Mouse (Mus musculus): ENCODE data around the gene Rps6kb2. TPM values are rescaled to one million over a fixed set of nuclear protein-coding genes. Genes with fewer than 3 reads are reported as not detected.

Gene Rps6kb2
- polyA plus RNA-seq, 1 experiment from 2014 or later: 63.3 TPM

- ATAC-seq (ENCODE audit: insufficient number of reproducible peaks, insufficient read depth, low FRiP score, low TSS enrichment, low read depth): no peak
- Histone ChIP-seq H3K27me3 (no peaks in the 10 kb centered on the region), H3K4me2 (no peak overlapping the region), H3K9me3 (no peaks in the 10 kb centered on the region), H3K9ac (replicated peaks) (peak overlapping the region; percentile 40), H3K4me3 (replicated peaks) (no peak overlapping the region), H3K4me1 (replicated peaks) (peaks cover 13% of the 10 kb centered on the region), H3K27ac (peak overlapping the region; percentile 35), H3K36me3 (no peaks in the 10 kb centered on the region)
- WGBS: 68% methylated on average over 15 of the region's 15 CpGs
Observed at GRCm38 (mm10) chr19:4184976-4185975, 22.1 kb upstream of the Rps6kb2 start.

DNA sequence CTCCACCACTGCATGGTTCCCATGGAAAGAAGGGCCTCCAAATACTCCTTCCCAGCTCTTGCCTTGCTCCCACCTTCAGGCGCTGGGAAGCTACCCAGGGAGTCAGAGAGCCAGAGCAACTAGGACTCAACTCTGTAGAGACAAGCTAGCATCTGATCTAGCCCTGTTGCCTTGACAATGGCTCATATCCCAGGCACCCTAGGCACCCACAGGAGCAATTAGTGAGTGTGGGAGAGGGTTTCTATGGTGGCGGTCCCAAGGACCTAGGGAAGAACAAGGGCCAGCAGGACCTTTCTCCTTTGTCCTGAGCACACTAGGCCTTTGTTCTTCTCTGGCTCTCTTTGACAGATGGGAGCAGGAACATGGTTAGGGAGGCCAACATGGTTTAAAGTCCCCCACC lies 20.5 kb upstream of the Rps6kb2 start:
- no peak overlapping the region for H3K27ac ChIP-seq
- peaks cover 13% of the 10 kb centered on the region for H3K4me1 ChIP-seq (replicated peaks)
- H3K9ac ChIP-seq (replicated peaks): no peak overlapping the region
- H3K4me2 ChIP-seq: no peak overlapping the region
- WGBS: 87% methylated on average over 2 of the region's 2 CpGs
- ATAC-seq (ENCODE audit: insufficient number of reproducible peaks, insufficient read depth, low FRiP score, low TSS enrichment, low read depth): no peak
- no peaks in the 10 kb centered on the region for H3K9me3 ChIP-seq
- no peaks in the 10 kb centered on the region for H3K27me3 ChIP-seq
- H3K4me3 ChIP-seq (replicated peaks): no peak overlapping the region
- no peaks in the 10 kb centered on the region for H3K36me3 ChIP-seq

- no peaks in the 10 kb centered on the region for H3K9me3 ChIP-seq
- H3K36me3 ChIP-seq: no peaks in the 10 kb centered on the region
- H3K27ac ChIP-seq: no peak overlapping the region
- peaks cover 13% of the 10 kb centered on the region for H3K4me1 ChIP-seq (replicated peaks)
- H3K9ac ChIP-seq (replicated peaks): no peak overlapping the region
- no peaks in the 10 kb centered on the region for H3K27me3 ChIP-seq
- ATAC-seq (ENCODE audit: insufficient number of reproducible peaks, insufficient read depth, low FRiP score, low TSS enrichment, low read depth): no peak
- H3K4me3 ChIP-seq (replicated peaks): no peak overlapping the region
- WGBS: 50% methylated on average over 3 of the region's 3 CpGs
- H3K4me2 ChIP-seq: no peak overlapping the region
Observed at GRCm38 (mm10) chr19:4181892-4182291, 18.7 kb upstream of the Rps6kb2 start.

DNA sequence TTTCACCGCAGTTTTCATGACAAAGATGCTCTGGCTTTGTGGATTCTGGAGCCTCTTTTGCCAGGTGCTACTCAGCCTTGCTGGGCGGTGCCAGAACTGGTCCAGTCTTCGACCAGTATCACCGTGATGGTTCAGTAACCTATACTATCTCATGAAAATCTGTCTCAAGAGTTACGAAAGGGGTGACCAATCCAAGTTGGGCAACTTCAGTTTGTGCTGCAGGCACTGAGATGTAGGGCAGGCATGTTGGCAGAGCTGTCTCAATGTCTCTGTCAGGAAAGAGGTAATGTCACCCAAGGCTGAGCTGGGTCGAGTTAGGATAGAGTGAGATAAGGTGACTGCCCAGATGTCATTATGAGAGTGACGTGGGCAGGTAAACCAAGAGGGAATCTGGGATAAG lies 17.3 kb upstream of the Rps6kb2 start:
- 86% methylated on average over 7 of the region's 7 CpGs for WGBS
- H3K36me3 ChIP-seq: no peaks in the 10 kb centered on the region
- no peaks in the 10 kb centered on the region for H3K9me3 ChIP-seq
- ATAC-seq (ENCODE audit: insufficient number of reproducible peaks, insufficient read depth, low FRiP score, low TSS enrichment, low read depth): no peak
- peaks cover 14% of the 10 kb centered on the region for H3K4me1 ChIP-seq (replicated peaks)
- no peak overlapping the region for H3K4me2 ChIP-seq
- H3K27me3 ChIP-seq: no peaks in the 10 kb centered on the region
- H3K4me3 ChIP-seq (replicated peaks): no peak overlapping the region
- H3K9ac ChIP-seq (replicated peaks): no peak overlapping the region
- no peak overlapping the region for H3K27ac ChIP-seq

GRCm38 (mm10) chr19:4175368-4175947 lies 12.3 kb upstream of the Rps6kb2 start, which contains the start of gene Carns1:
Gene Carns1 (minus strand): TSS chr19:4175479.
- Histone ChIP-seq H3K27ac (no peak within 1 kb of the TSS), H3K36me3 (no peaks in the 10 kb centered on the region), H3K27me3 (peaks cover 6% of the 10 kb centered on the region; the same call in 1 of the 2 replicates), H3K4me1 (replicated peaks) (peaks cover 19% of the 10 kb centered on the region), H3K9me3 (no peaks in the 10 kb centered on the region), H3K4me2 (peak within 1 kb of the TSS; percentile 49), H3K9ac (replicated peaks) (peak within 1 kb of the TSS; percentile 60), H3K4me3 (replicated peaks) (peak within 1 kb of the TSS; percentile 24)
- peak; percentile 49 for ATAC-seq (ENCODE audit: insufficient number of reproducible peaks, insufficient read depth, low FRiP score, low TSS enrichment, low read depth)
- 3% methylated on average over 11 of the region's 11 CpGs for WGBS

DNA sequence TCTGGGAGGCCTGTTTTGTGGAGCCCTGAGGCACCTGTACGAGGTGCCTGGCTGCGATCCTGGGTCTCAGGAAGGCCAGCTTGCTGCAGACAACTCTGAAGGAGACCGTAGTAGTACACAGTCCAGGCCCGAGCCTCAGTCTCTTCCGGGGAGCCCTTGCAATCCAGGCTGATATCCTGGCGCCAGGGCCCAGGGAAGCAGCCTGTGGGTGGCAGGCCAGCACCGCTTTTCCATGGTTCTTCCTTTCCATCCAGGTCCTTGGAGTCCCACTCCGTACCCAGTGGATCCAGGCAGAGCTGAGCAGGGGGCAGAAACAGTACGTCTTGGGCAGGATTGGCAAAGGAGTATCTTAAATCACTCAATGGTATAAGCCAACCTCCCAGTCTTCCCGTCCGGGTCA lies 9.8 kb upstream of the Rps6kb2 start:
- Histone ChIP-seq H3K27ac (no peak overlapping the region), H3K27me3 (peaks cover 6% of the 10 kb centered on the region; the same call in 1 of the 2 replicates), H3K9me3 (no peaks in the 10 kb centered on the region), H3K36me3 (no peaks in the 10 kb centered on the region), H3K4me2 (no peak overlapping the region), H3K4me3 (replicated peaks) (no peak overlapping the region), H3K4me1 (replicated peaks) (peaks cover 27% of the 10 kb centered on the region), H3K9ac (replicated peaks) (no peak overlapping the region)
- 54% methylated on average over 11 of the region's 11 CpGs for WGBS
- no peak for ATAC-seq (ENCODE audit: insufficient number of reproducible peaks, insufficient read depth, low FRiP score, low TSS enrichment, low read depth)

- Histone ChIP-seq H3K4me2 (no peak overlapping the region), H3K9ac (replicated peaks) (no peak overlapping the region; the same call in 1 of the 2 replicates), H3K9me3 (no peaks in the 10 kb centered on the region), H3K4me1 (replicated peaks) (peaks cover 27% of the 10 kb centered on the region), H3K27me3 (peaks cover 6% of the 10 kb centered on the region; the same call in 1 of the 2 replicates), H3K4me3 (replicated peaks) (no peak overlapping the region), H3K27ac (no peak overlapping the region), H3K36me3 (no peaks in the 10 kb centered on the region)
- WGBS: 70% methylated on average over 13 of the region's 13 CpGs
- no peak for ATAC-seq (ENCODE audit: insufficient number of reproducible peaks, insufficient read depth, low FRiP score, low TSS enrichment, low read depth)
Observed at GRCm38 (mm10) chr19:4171393-4172290, 8.5 kb upstream of the Rps6kb2 start.

DNA sequence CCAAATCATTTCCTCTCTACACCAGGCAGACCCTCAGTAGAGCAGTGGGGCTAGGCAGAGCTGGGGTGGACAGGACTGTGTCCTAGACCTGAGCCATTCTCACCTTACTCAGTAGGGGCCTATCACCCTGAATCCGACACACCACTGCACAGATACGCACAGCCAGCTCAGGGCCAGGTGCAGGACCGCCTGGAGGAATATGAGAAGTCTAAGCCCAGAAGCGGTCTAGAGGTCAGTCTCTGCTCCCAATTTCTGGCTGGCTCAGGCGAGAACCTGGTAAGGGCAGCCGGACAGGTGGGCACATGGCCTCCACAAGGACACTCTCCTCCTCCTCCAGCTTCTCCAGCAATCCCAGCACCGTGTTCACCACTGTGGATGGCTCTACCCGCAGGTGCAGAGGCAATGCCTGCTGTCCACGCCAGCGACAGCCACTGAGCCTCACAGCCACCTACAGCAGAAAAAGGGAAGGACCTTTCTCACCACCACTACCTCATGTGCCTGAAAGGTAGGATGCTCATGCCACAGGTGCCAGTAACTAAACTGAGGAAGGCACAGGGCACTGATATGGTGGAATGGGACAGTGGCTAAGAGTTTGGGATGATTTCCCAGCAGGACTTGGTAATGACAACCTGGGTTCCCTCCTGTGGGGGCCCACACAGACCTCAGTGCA lies 7.7 kb upstream of the Rps6kb2 start:
- H3K4me1 ChIP-seq (replicated peaks): peaks cover 26% of the 10 kb centered on the region
- peaks cover 6% of the 10 kb centered on the region; the same call in 1 of the 2 replicates for H3K27me3 ChIP-seq
- no peak overlapping the region for H3K4me3 ChIP-seq (replicated peaks)
- no peaks in the 10 kb centered on the region for H3K9me3 ChIP-seq
- no peak overlapping the region for H3K27ac ChIP-seq
- ATAC-seq (ENCODE audit: insufficient number of reproducible peaks, insufficient read depth, low FRiP score, low TSS enrichment, low read depth): no peak
- H3K4me2 ChIP-seq: no peak overlapping the region
- 83% methylated on average over 10 of the region's 10 CpGs for WGBS
- peak overlapping the region; percentile 6; the same call in 1 of the 2 replicates for H3K9ac ChIP-seq (replicated peaks)
- no peaks in the 10 kb centered on the region for H3K36me3 ChIP-seq

DNA sequence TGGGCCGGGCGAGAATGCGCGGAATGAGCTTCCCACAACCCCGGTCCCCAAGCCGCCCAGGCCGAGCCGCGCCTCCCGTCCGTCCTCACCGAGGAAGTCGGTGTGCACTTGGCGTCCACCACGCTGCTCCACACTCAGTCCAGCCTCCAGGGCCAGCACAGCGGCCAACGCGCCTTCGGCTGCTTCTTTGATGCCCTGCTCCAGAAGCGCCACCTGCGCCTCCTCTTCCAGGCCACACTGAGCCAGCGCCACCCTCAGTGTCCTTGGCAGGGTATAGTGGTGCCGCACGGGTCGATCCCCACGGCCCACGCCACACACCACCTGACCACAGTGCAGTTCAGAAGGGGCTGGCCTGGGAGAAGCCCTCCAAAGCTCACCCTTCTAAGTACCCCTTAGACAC lies 6.7 kb upstream of the Rps6kb2 start:
- 8% methylated on average over 27 of the region's 27 CpGs for WGBS
- Histone ChIP-seq H3K9ac (replicated peaks) (peak overlapping the region; percentile 77), H3K4me3 (replicated peaks) (peak overlapping the region; percentile 46), H3K27me3 (0 out of 2 replicates have a peak, but pooled peaks cover 2% of the 10 kb centered on the region), H3K36me3 (no peaks in the 10 kb centered on the region), H3K27ac (peak overlapping the region; percentile 88), H3K4me1 (replicated peaks) (peaks cover 16% of the 10 kb centered on the region), H3K9me3 (no peaks in the 10 kb centered on the region), H3K4me2 (peak overlapping the region; percentile 83)
- ATAC-seq (ENCODE audit: insufficient number of reproducible peaks, insufficient read depth, low FRiP score, low TSS enrichment, low read depth): peak; percentile 38

DNA sequence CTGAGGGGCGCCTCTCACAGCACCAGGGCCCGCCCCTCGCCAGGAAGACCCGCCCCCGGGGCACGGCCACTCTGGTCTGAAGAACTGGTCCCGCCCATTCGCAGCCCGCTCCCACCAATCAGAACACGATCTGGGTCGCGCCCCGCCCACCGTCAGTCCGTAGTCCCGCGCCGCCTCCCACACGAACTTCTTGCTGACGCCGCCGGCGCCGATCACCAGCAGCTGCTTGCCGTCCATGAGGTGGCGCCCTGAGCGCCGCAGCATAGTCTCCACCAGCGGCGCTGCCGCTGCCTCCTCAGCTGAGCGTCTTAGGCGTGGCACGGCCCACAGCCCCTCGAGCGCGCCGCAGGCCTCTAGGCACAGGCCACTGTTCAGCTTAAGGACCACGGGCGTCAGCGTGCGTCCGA lies 6.2 kb upstream of the Rps6kb2 start:
- under 1% methylated on average over 43 of the region's 43 CpGs for WGBS
- Histone ChIP-seq H3K4me2 (peak overlapping the region; percentile 83), H3K27ac (peak overlapping the region; percentile 88), H3K36me3 (no peaks in the 10 kb centered on the region), H3K27me3 (no peaks in the 10 kb centered on the region), H3K9me3 (no peaks in the 10 kb centered on the region), H3K4me1 (replicated peaks) (peaks cover 16% of the 10 kb centered on the region), H3K4me3 (replicated peaks) (peak overlapping the region; percentile 46), H3K9ac (replicated peaks) (peak overlapping the region; percentile 77)
- ATAC-seq (ENCODE audit: insufficient number of reproducible peaks, insufficient read depth, low FRiP score, low TSS enrichment, low read depth): peak; percentile 90

All from limb, embryonic 12.5 days (tissue).